Mouse (Mus musculus): ENCODE measurements around the gene Zfp990. TPM values are rescaled to one million over a fixed set of nuclear protein-coding genes. Genes with fewer than 3 reads are reported as not detected.
"Not testable (repeated sequence)": the region's sequence is repeated elsewhere in the genome, so short reads cannot be mapped to it uniquely, and the experiment has no call there.

Gene Zfp990
- polyA plus RNA-seq, 1 experiment from 2014 or later = 0.36 TPM

DNA sequence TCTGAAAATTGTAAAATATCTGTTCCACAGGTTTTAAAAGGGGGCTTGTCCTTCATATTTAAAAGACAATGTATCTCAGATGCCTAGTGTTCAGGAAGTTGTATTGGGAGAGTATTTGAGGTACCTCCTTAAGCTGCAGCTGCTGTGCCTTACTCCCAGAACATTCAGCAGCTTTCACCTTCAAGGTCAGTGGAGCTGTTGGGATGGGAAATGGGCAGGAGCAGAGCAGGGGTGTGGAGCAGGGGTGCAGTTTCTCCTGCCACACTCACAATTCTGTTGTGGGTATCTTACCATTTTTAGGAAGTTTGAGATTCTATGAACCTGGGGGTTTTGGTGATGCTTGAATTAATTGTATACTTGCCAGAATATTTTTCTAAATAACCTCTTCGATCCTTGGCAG, 46.1 kb downstream of the Zfp990 start:
- no peak for TF ChIP-seq CTCF (IDR thresholded peaks at IDR 0.05)
- DNase-seq (ENCODE audit: low read depth, low spot score) (no peak), ATAC-seq (no peak)
- no peaks in the 10 kb centered on the region for H3K27me3 ChIP-seq
- ChIA-PET POLR2A (no interaction called here), CTCF (no interaction called here)
- in situ Hi-C loops (cut with MboI; ENCODE audit: low pct_unique_long_range_greater_than_20kb) = loop anchor here (5.0 to 10.0 kb wide), 2 partner anchors 122 to 1961 kb away; no protein-coding TSS in a partner anchor

DNA sequence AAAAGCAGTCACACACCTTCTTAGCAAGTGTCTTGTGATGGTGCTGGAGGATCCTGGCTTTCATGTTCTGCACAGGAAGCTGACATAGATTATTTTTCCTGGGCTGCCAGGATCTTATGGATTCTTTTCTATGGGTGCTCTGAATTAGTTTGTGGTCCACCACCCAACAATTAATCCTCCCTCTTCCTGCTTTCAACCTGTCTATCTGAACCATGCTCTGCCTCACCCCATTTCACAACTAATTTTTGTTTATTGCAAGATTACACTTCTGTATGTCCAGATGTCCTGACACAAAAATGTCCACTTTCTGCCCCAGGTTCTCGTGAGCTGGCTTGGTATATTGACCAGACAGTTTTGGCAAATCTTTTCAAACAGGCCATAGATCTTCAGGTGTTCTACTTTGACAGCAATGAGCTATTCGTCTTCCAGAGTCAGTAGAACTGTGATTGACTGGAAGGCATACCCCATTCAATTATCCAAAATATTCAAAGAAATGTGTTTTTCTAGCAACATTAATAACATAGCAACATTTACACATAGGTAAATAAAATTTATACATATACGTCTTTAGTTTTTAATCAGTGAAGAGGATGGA, 49.0 kb downstream of the Zfp990 start:
- DNase-seq (ENCODE audit: low read depth, low spot score) (no peak), ATAC-seq (no peak)
- H3K27me3 ChIP-seq = no peaks in the 10 kb centered on the region
- no peak for TF ChIP-seq CTCF (IDR thresholded peaks at IDR 0.05)
- POLR2A ChIA-PET = no interaction called here
- in situ Hi-C loops (cut with MboI; ENCODE audit: low pct_unique_long_range_greater_than_20kb) = loop anchor here (5.0 to 10.0 kb wide), 2 partner anchors 125 to 1958 kb away; no protein-coding TSS in a partner anchor
- CTCF ChIA-PET = no interaction called here

DNA sequence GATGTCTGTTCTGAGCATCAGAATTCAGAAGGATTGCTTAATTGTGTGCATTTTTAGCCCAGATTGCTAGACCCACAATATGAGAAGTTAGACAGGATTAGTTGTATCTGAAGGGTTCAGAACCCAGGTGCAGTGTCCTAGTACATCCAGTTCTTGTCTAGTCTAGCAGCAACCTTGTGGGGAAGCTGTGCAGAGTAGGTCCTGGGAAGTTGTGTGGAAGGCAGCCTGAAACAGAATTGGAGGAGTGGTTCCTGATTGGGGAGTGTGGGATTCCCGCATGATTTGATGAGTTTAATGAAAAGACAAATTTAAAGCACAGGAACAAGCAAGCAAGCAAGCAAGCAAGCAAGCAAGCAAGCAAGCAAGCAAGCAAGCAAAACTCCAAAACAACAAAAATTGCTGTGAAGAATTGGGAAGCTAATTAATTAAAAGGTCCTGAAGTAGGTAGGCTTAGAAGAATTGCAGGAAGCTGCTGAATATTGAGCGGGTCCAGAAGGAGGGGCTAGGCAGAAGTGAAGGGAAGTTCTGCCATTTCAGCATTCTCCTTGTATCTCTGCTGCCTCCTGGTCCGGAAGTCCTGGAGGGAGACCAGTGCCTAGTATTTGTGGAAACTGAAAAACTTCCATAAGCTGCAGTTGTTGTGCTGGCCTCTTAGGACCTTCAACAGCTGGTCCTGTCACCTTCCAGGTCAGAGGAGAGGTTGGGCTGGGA, 53.7 kb downstream of the Zfp990 start:
- DNase-seq (ENCODE audit: low read depth, low spot score) (no peak), ATAC-seq (no peak)
- H3K27me3 ChIP-seq = no peaks in the 10 kb centered on the region
- in situ Hi-C loops (cut with MboI; ENCODE audit: low pct_unique_long_range_greater_than_20kb) = no loop called here
- ChIA-PET CTCF (no interaction called here), POLR2A (no interaction called here)
- TF ChIP-seq CTCF (IDR thresholded peaks at IDR 0.05) = no peak

DNA sequence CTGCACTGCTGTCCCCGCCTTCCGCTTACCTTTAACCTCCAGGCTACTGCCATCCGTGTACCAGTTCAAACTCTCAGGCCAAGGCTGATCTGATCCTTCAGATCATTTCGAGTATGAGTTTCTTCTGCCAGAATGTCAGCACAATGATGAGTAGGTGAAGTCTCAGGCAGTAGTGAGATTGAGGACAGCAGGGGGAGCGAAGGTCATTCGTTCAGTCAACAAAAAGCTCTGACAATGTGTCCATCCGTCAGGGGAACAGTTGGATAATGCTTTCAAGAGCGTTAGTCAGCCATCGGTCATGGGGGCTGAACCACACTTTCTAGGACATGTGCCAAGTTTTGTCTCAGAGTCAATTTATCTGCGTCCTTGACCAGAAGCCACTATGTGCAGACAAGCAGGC, 59.9 kb downstream of the Zfp990 start:
- in situ Hi-C loops (cut with MboI; ENCODE audit: low pct_unique_long_range_greater_than_20kb); DNase-seq (ENCODE audit: low read depth, low spot score); POLR2A ChIA-PET; ATAC-seq; CTCF ChIA-PET; H3K27me3 ChIP-seq: not testable (repeated sequence)

DNA sequence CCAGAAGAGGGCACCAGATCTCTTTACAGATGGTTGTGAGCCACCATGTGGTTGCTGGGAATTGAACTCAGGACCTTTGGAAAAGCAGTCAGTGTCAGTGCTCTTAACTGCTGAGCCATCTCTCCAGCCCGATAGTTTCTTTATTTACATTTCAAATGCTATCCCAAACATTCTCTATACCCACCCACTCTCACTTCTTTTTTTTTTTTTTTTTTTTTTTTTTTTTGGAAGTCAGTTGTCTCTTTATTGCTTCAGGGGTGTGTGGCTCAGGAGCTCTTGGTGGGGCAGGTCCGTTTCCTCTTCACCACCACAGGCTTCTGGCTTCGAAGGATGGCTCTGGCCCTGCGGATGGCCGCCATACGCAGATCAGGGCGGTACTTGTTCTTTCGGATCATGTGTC, 66.1 kb downstream of the Zfp990 start:
- in situ Hi-C loops (cut with MboI; ENCODE audit: low pct_unique_long_range_greater_than_20kb); H3K27me3 ChIP-seq; POLR2A ChIA-PET; ATAC-seq; DNase-seq (ENCODE audit: low read depth, low spot score); CTCF ChIA-PET: not testable (repeated sequence)

- in situ Hi-C loops (cut with MboI; ENCODE audit: low pct_unique_long_range_greater_than_20kb) = loop anchor here (5.0 kb wide), 1 partner anchor 173 kb away; no protein-coding TSS in a partner anchor
- DNase-seq (ENCODE audit: low read depth, low spot score); ATAC-seq; CTCF ChIA-PET; POLR2A ChIA-PET; H3K27me3 ChIP-seq: not testable (repeated sequence)
These were observed 69.8 kb downstream of the Zfp990 start for GRCm38 (mm10) chr4:145580333-145580732.

GRCm38 (mm10) chr4:145585078-145585477, 74.5 kb downstream of the Zfp990 start, which contains the start of gene Gm13212:
Gene Gm13212 (plus strand): TSS chr4:145585166.
- POLR2A ChIA-PET; ATAC-seq; H3K27me3 ChIP-seq; CTCF ChIA-PET; DNase-seq (ENCODE audit: low read depth, low spot score); in situ Hi-C loops (cut with MboI; ENCODE audit: low pct_unique_long_range_greater_than_20kb): not testable (repeated sequence)

GRCm38 (mm10) chr4:145586046-145586445, 75.5 kb downstream of the Zfp990 start:
- peak; percentile 54 for ATAC-seq
- H3K27me3 ChIP-seq; in situ Hi-C loops (cut with MboI; ENCODE audit: low pct_unique_long_range_greater_than_20kb); DNase-seq (ENCODE audit: low read depth, low spot score); POLR2A ChIA-PET; CTCF ChIA-PET: not testable (repeated sequence)

Other genes with a start within 250 kb of the Zfp990 start
- 0.03 TPM for gene Tnfrsf8, start 195.6 kb upstream of the Zfp990 start, polyA plus RNA-seq (2021)
- not detected for gene Gm13212, start 74.4 kb downstream of the Zfp990 start, polyA plus RNA-seq (2021)
- 0.86 TPM for gene Zfp980, start 159.9 kb downstream of the Zfp990 start, polyA plus RNA-seq (2021)